ENCODE assay signal across 46 mouse cellular contexts in the genomic region with DNA sequence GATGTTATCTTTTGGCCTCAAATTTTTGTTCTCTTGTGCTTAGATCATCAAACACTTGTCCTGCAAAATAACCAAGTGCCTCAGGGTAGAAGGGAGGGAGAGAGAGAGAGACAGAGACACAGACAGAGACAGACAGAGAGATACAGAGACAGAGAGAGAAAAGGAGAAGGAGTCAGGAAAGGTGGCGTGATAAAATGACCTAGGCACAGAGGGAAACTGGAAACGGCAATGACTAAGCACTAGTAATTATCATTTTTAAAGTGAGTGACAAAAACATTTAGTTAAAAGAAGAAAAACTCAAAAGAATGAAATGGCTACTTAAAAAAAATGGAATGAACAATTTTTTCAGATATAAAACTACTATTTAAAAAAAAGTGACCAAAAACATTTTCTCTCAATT. TPM values are rescaled to one million over a fixed set of nuclear protein-coding genes. Genes with fewer than 3 reads are reported as not detected.
"Had no signal": no experiment of that assay in that cellular context is flagged by ENCODE, and none has a peak within 500 bp of the region (broad histone marks: within the 10 kb centered on the region; RNA-seq: fewer than 3 reads in every experiment).

No protein-coding gene starts in this region.

- DNase-seq: left cerebral cortex, postnatal 4 days; liver; liver, embryonic 13.5 days; liver, postnatal 0 days; lung, adult 18-20 months; lung, adult 2 months; lung, embryonic 14.5 days; lung, postnatal 10 days; lung, postnatal 14 days; lung, postnatal 36 days; lung, postnatal 4 days; midbrain, embryonic 14.5 days had no signal

- H3K4me3 ChIP-seq: limb, embryonic 10.5 days; limb, embryonic 12.5 days; limb, embryonic 13.5 days; limb, embryonic 15.5 days; liver, embryonic 12.5 days; liver, embryonic 13.5 days; liver, embryonic 15.5 days; lung, embryonic 15.5 days; megakaryocyte, embryonic 14.5 days; midbrain, embryonic 10.5 days; midbrain, embryonic 12.5 days; midbrain, embryonic 13.5 days; midbrain, embryonic 15.5 days; myocyte; neural tube, embryonic 12.5 days had no signal

- H3K36me3 ChIP-seq: limb, embryonic 10.5 days; limb, embryonic 12.5 days; limb, embryonic 13.5 days; limb, embryonic 15.5 days; liver, embryonic 12.5 days; liver, embryonic 13.5 days; liver, embryonic 15.5 days; lung, embryonic 15.5 days; midbrain, embryonic 10.5 days; midbrain, embryonic 12.5 days; midbrain, embryonic 13.5 days; midbrain, embryonic 15.5 days; neural tube, embryonic 12.5 days had no signal

- H3K27ac ChIP-seq: limb, embryonic 10.5 days; limb, embryonic 12.5 days; limb, embryonic 13.5 days; limb, embryonic 15.5 days; liver, embryonic 12.5 days; liver, embryonic 13.5 days; liver, embryonic 14.5 days; liver, embryonic 15.5 days; lung, embryonic 15.5 days; macrophage; midbrain, embryonic 10.5 days; midbrain, embryonic 12.5 days; midbrain, embryonic 13.5 days; midbrain, embryonic 15.5 days; neural tube, embryonic 12.5 days had no signal

- H3K27me3 ChIP-seq: limb, embryonic 12.5 days; limb, embryonic 13.5 days; limb, embryonic 15.5 days; liver, embryonic 12.5 days; liver, embryonic 13.5 days; liver, embryonic 15.5 days; lung, embryonic 15.5 days; megakaryocyte, embryonic 14.5 days; midbrain, embryonic 12.5 days; midbrain, embryonic 13.5 days; midbrain, embryonic 15.5 days; neural tube, embryonic 12.5 days had no signal

- H3K4me1 ChIP-seq: limb, embryonic 12.5 days; limb, embryonic 13.5 days; limb, embryonic 15.5 days; lung, embryonic 15.5 days; midbrain, embryonic 10.5 days; midbrain, embryonic 12.5 days; midbrain, embryonic 13.5 days; midbrain, embryonic 15.5 days; neural tube, embryonic 12.5 days had no signal

- H3K9me3 ChIP-seq: limb, embryonic 10.5 days; limb, embryonic 12.5 days; limb, embryonic 13.5 days; limb, embryonic 15.5 days; liver, embryonic 12.5 days; liver, embryonic 13.5 days; liver, embryonic 15.5 days; lung, embryonic 15.5 days; megakaryocyte, embryonic 14.5 days; midbrain, embryonic 10.5 days; midbrain, embryonic 12.5 days; midbrain, embryonic 13.5 days; midbrain, embryonic 15.5 days; neural tube, embryonic 12.5 days had no signal

- H3K9ac ChIP-seq: limb, embryonic 12.5 days; limb, embryonic 13.5 days; limb, embryonic 15.5 days; liver, embryonic 12.5 days; liver, embryonic 13.5 days; liver, embryonic 14.5 days; liver, embryonic 15.5 days; liver, postnatal 0 days; lung, embryonic 14.5 days; lung, embryonic 15.5 days; midbrain, embryonic 12.5 days; midbrain, embryonic 13.5 days; midbrain, embryonic 15.5 days; neural tube, embryonic 12.5 days had no signal

RNA-seq across cellular contexts. Expression of a gene that starts 49.2 kb away (rescaled TPM):
- total RNA-seq: left cerebral cortex, postnatal 10 days; left cerebral cortex, postnatal 14 days; left cerebral cortex, postnatal 25 days; left cerebral cortex, postnatal 36 days; left cerebral cortex, postnatal 4 days; liver, adult 2 months; megakaryocyte progenitor cell, adult 5-6 weeks; megakaryocyte, adult 5-6 weeks; megakaryocyte-erythroid progenitor cell, adult 5-6 weeks; midbrain, postnatal 0 days had no signal
- polyA plus RNA-seq: limb, embryonic 10.5 days; limb, embryonic 11.5 days; limb, embryonic 12.5 days; limb, embryonic 13.5 days; limb, embryonic 14.5 days; limb, embryonic 15.5 days; liver, adult 2 months; liver, embryonic 11.5 days; liver, embryonic 12.5 days; liver, embryonic 13.5 days; liver, embryonic 14.5 days; liver, embryonic 15.5 days; liver, embryonic 16.5 days; liver, postnatal 0 days; lung, embryonic 14.5 days; lung, embryonic 15.5 days; lung, embryonic 16.5 days; lung, postnatal 0 days; macrophage; midbrain, embryonic 10.5 days; midbrain, embryonic 11.5 days; midbrain, embryonic 13.5 days; midbrain, embryonic 14.5 days; midbrain, embryonic 15.5 days; midbrain, embryonic 16.5 days; myocyte; neural tube, embryonic 11.5 days; neural tube, embryonic 12.5 days had no signal
